Mouse (Mus musculus) embryonic fibroblast, embryonic 13.5 days (primary cell): ENCODE measurements around the gene Olfr1436. TPM values are rescaled to one million over a fixed set of nuclear protein-coding genes. Genes with fewer than 3 reads are reported as not detected.
"Not testable (repeated sequence)": the region's sequence is repeated elsewhere in the genome, so short reads cannot be mapped to it uniquely, and the experiment has no call there.

ENCODE experiments used
- H3K27ac ChIP-seq: 2 replicates; pipeline ENCODE4 v1.5.1; 2012; ENCODE audit warnings: low read length, control low read depth, inconsistent platforms; ENCODE audit not compliant: insufficient read depth
- H3K4me1 ChIP-seq: 2 replicates; pipeline ENCODE4 v1.6.1; 2011; ENCODE audit warnings: low read length; ENCODE audit not compliant: control insufficient read depth, insufficient read depth
- H3K4me3 ChIP-seq: 2 replicates; pipeline ENCODE4 v1.5.1; 2011; ENCODE audit warnings: mild to moderate bottlenecking, control low read depth, low read length; ENCODE audit not compliant: insufficient read depth
- CTCF ChIP-seq: IDR thresholded peaks from 2 replicates; pipeline ENCODE4 v1.5.1; 2011; ENCODE audit warnings: mild to moderate bottlenecking, control low read depth, low read length, moderate library complexity, borderline replicate concordance; ENCODE audit not compliant: insufficient read depth
- POLR2A ChIP-seq: IDR thresholded peaks from 2 replicates; pipeline ENCODE4 v1.6.1; 2011; ENCODE audit warnings: low read depth, mild to moderate bottlenecking, control low read depth, low read length, moderate library complexity
- polyA plus RNA-seq: library from polyadenylated mRNA; stranded (reverse); fragments of >200 nt; gene quantifications from 2 replicates; pipeline ENCODE4 v1.2.4, GENCODE M21; 2011; ENCODE audit warnings: low read depth; ENCODE audit not compliant: missing spikeins, insufficient read length

Gene Olfr1436
- not detected in 2 replicates for polyA plus RNA-seq

- not testable (repeated sequence) for H3K27ac ChIP-seq
Observed at GRCm38 (mm10) chr19:12299030-12299429, at the start of gene Olfr1436. Gene Olfr1436 (minus strand): TSS chr19:12299130.

GRCm38 (mm10) chr19:12335810-12336209 is 36.9 kb upstream of the Olfr1436 start, which contains the start of gene Olfr1438-ps1:
Gene Olfr1438-ps1 (minus strand): TSS chr19:12335910.
- H3K4me3 ChIP-seq, result no peak within 1 kb of the TSS
- H3K27ac ChIP-seq, result peak within 1 kb of the TSS; percentile 86
- TF ChIP-seq POLR2A (no peak), CTCF (no peak)
- peaks cover 9% of the 10 kb centered on the region for H3K4me1 ChIP-seq

More at GRCm38 (mm10) chr19:12299030-12299429, at the start of gene Olfr1436:
- H3K4me1 ChIP-seq, H3K4me3 ChIP-seq: not testable (repeated sequence)

- no peak for TF ChIP-seq CTCF
- no peak for TF ChIP-seq POLR2A
- Histone ChIP-seq H3K27ac (no peak within 1 kb of the TSS), H3K4me3 (no peak within 1 kb of the TSS), H3K4me1 (no peaks in the 10 kb centered on the region)
Observed at GRCm38 (mm10) chr19:12325001-12325400, 26.1 kb upstream of the Olfr1436 start, which contains the start of gene Olfr1437. Gene Olfr1437 (minus strand): TSS chr19:12325101.

- no peaks in the 10 kb centered on the region for H3K4me1 ChIP-seq
- no peak for TF ChIP-seq CTCF
- TF ChIP-seq POLR2A, result no peak
- no peak overlapping the region for H3K4me3 ChIP-seq
Observed at GRCm38 (mm10) chr19:12292979-12293378, 6.0 kb downstream of the Olfr1436 start.

GRCm38 (mm10) chr19:12279554-12279953 is 19.4 kb downstream of the Olfr1436 start, which contains the start of gene Olfr1434:
Gene Olfr1434 (plus strand): TSS chr19:12279854.
- no peak within 1 kb of the TSS for H3K4me3 ChIP-seq
- H3K4me1 ChIP-seq, result no peaks in the 10 kb centered on the region
- no peak within 1 kb of the TSS for H3K27ac ChIP-seq
- no peak for TF ChIP-seq CTCF
- no peak for TF ChIP-seq POLR2A

More at GRCm38 (mm10) chr19:12292979-12293378, 6.0 kb downstream of the Olfr1436 start:
- no peak overlapping the region for H3K27ac ChIP-seq

- no peaks in the 10 kb centered on the region for H3K4me1 ChIP-seq
- no peak within 1 kb of the TSS for H3K4me3 ChIP-seq
- no peak within 1 kb of the TSS for H3K27ac ChIP-seq
- TF ChIP-seq POLR2A (no peak), CTCF (no peak)
Observed at GRCm38 (mm10) chr19:12260732-12261131, 38.2 kb downstream of the Olfr1436 start, which contains the start of gene Olfr235. Gene Olfr235 (plus strand): TSS chr19:12261032.

Other genes with a start within 250 kb of the Olfr1436 start
- gene Olfr1424, start 236.4 kb downstream of the Olfr1436 start, polyA plus RNA-seq, result not detected in 2 replicates
- gene Olfr1425, start 221.4 kb downstream of the Olfr1436 start, polyA plus RNA-seq, result not detected in 2 replicates
- gene Olfr1426, start 207.1 kb downstream of the Olfr1436 start, polyA plus RNA-seq, result not detected in 2 replicates
- not detected in 2 replicates for gene Olfr1427, start 195.8 kb downstream of the Olfr1436 start, polyA plus RNA-seq
- not detected in 2 replicates for gene Olfr1428, start 183.2 kb downstream of the Olfr1436 start, polyA plus RNA-seq
- gene Olfr76, start 175.9 kb downstream of the Olfr1436 start, polyA plus RNA-seq, result not detected in 2 replicates
- not detected in 2 replicates for gene Olfr1555-ps1, start 129.0 kb downstream of the Olfr1436 start, polyA plus RNA-seq
- gene Olfr1431, start 98.5 kb downstream of the Olfr1436 start, polyA plus RNA-seq, result not detected in 2 replicates
- not detected in 2 replicates for gene Olfr1432, start 66.5 kb downstream of the Olfr1436 start, polyA plus RNA-seq
- not detected in 2 replicates for gene Olfr262, start 57.5 kb downstream of the Olfr1436 start, polyA plus RNA-seq
- not detected in 2 replicates for gene Olfr235, start 38.1 kb downstream of the Olfr1436 start, polyA plus RNA-seq
- gene Olfr1434, start 19.3 kb downstream of the Olfr1436 start, polyA plus RNA-seq, result not detected in 2 replicates
- gene Olfr1437, start 26.0 kb upstream of the Olfr1436 start, polyA plus RNA-seq, result not detected in 2 replicates
- not detected in 2 replicates for gene Olfr1438-ps1, start 36.8 kb upstream of the Olfr1436 start, polyA plus RNA-seq
- not detected in 2 replicates for gene Olfr1440, start 88.1 kb upstream of the Olfr1436 start, polyA plus RNA-seq
- not detected in 2 replicates for gene Olfr1441, start 118.3 kb upstream of the Olfr1436 start, polyA plus RNA-seq
- not detected in 2 replicates for gene Pfpl, start 128.8 kb upstream of the Olfr1436 start, polyA plus RNA-seq
- 0.82 and 7.0 TPM in 2 replicates for gene Mpeg1, start 161.6 kb upstream of the Olfr1436 start, polyA plus RNA-seq
- 6.2 and 10.4 TPM in 2 replicates for gene Dtx4, start 202.3 kb upstream of the Olfr1436 start, polyA plus RNA-seq
- 50.9 and 56.0 TPM in 2 replicates for gene Fam111a, start 246.6 kb upstream of the Olfr1436 start, polyA plus RNA-seq